Mouse (Mus musculus) brain, embryonic 14.5 days (tissue): ENCODE measurements around the gene Lrrc75b. TPM values are rescaled to one million over a fixed set of nuclear protein-coding genes. Genes with fewer than 3 reads are reported as not detected.
"Not testable (repeated sequence)": the region's sequence is repeated elsewhere in the genome, so short reads cannot be mapped to it uniquely, and the experiment has no call there.

ENCODE experiments used
- DNase-seq: peaks from one replicate; pipeline ENCODE4 v3.0.0-alpha.2; 2011; ENCODE audit warnings: low read depth
- CTCF ChIP-seq: fragments of 200-500 bp; IDR thresholded peaks from 2 replicates; pipeline ENCODE4 v1.5.1; 2012; ENCODE audit warnings: inconsistent platforms, mild to moderate bottlenecking, moderate library complexity, borderline replicate concordance; ENCODE audit not compliant: insufficient read depth, insufficient read length; ENCODE audit errors: extremely low read depth
- POLR2A ChIP-seq: fragments of 200-500 bp; IDR thresholded peaks from 2 replicates; pipeline ENCODE4 v1.6.1; 2012; ENCODE audit warnings: mild to moderate bottlenecking, inconsistent platforms, borderline replicate concordance; ENCODE audit not compliant: poor library complexity, insufficient read depth, insufficient read length, severe bottlenecking; ENCODE audit errors: extremely low read depth
- polyA plus RNA-seq: library from polyadenylated mRNA; depleted of rRNA; stranded (reverse); fragments of >200 nt; gene quantifications from 2 replicates; pipeline ENCODE4 v1.2.3, GENCODE M21; 2012

The Lrrc75b gene
- polyA plus RNA-seq, 1 experiment = 38.8 TPM

GRCm38 (mm10) chr10:75554090-75554489, 6.0 kb downstream of the Lrrc75b start:
- no peak for TF ChIP-seq CTCF
- TF ChIP-seq POLR2A = no peak
- DNase-seq = no peak

- TF ChIP-seq CTCF = no peak
- no peak for TF ChIP-seq POLR2A
- DNase-seq = no peak
Measured at GRCm38 (mm10) chr10:75552701-75553450, 7.3 kb downstream of the Lrrc75b start.

- TF ChIP-seq POLR2A (no peak), CTCF (no peak)
- DNase-seq = no peak
Measured at GRCm38 (mm10) chr10:75552106-75552505, 8.0 kb downstream of the Lrrc75b start.

GRCm38 (mm10) chr10:75551175-75551574, 9.0 kb downstream of the Lrrc75b start:
- DNase-seq = no peak
- TF ChIP-seq POLR2A = no peak
- TF ChIP-seq CTCF = no peak

GRCm38 (mm10) chr10:75549886-75550285, 10.2 kb downstream of the Lrrc75b start:
- TF ChIP-seq POLR2A (no peak), CTCF (no peak)
- no peak for DNase-seq

GRCm38 (mm10) chr10:75548486-75548885, 11.6 kb downstream of the Lrrc75b start:
- TF ChIP-seq POLR2A (no peak), CTCF (no peak)
- peak; percentile 67 for DNase-seq

GRCm38 (mm10) chr10:75547901-75548300, 12.2 kb downstream of the Lrrc75b start:
- TF ChIP-seq CTCF = no peak
- TF ChIP-seq POLR2A = no peak
- no peak for DNase-seq

- TF ChIP-seq CTCF (no peak), POLR2A (no peak)
- DNase-seq = no peak
Measured at GRCm38 (mm10) chr10:75536123-75536522, 24.0 kb downstream of the Lrrc75b start.

- TF ChIP-seq CTCF (no peak), POLR2A (no peak)
- DNase-seq = peak; percentile 8
Measured at GRCm38 (mm10) chr10:75535423-75535822, 24.7 kb downstream of the Lrrc75b start.

- TF ChIP-seq CTCF (no peak), POLR2A (no peak)
- peak; percentile 12 for DNase-seq
Measured at GRCm38 (mm10) chr10:75534934-75535333, 25.2 kb downstream of the Lrrc75b start.

- TF ChIP-seq CTCF (no peak), POLR2A (no peak)
- no peak for DNase-seq
Measured at GRCm38 (mm10) chr10:75534216-75534615, 25.9 kb downstream of the Lrrc75b start.

GRCm38 (mm10) chr10:75531532-75532090, 28.5 kb downstream of the Lrrc75b start:
- no peak for TF ChIP-seq POLR2A
- no peak for TF ChIP-seq CTCF
- no peak for DNase-seq

GRCm38 (mm10) chr10:75530322-75530721, 29.8 kb downstream of the Lrrc75b start:
- no peak for DNase-seq
- no peak for TF ChIP-seq POLR2A
- TF ChIP-seq CTCF = no peak

- not testable (repeated sequence) for DNase-seq
Measured at GRCm38 (mm10) chr10:75525450-75525849, 34.7 kb downstream of the Lrrc75b start.
